Mouse (Mus musculus): ENCODE data around the gene Kcnh4. TPM values are rescaled to one million over a fixed set of nuclear protein-coding genes. Genes with fewer than 3 reads are reported as not detected.
"Not testable (repeated sequence)": the region's sequence is repeated elsewhere in the genome, so short reads cannot be mapped to it uniquely, and the experiment has no call there.

The Kcnh4 gene
- total RNA-seq, 1 experiment, result 0.45 TPM

DNA sequence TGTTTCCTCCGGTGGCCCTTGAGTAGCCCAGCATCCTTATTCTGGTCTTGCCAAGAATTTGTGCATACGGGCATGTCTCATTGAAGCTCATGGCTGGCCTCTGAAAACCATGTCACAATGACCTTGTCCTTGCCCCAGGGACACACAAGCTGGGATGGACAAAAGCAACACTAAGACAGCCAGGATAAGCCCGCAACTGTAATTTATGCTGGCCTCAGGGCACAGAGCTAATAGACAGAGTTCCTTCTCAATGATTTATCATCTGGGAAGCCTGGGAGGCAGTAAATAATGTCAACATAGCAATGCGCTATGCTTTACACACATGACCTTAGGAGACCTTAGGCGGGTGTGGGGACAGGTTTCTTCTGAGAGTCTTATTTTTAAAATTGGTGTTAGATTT lies 39.7 kb upstream of the Kcnh4 start:
- no peaks in the 10 kb centered on the region for H3K36me3 ChIP-seq (ENCODE audit: control insufficient read depth, insufficient read depth, low read length, poor library complexity, severe bottlenecking)
- no peaks in the 10 kb centered on the region for H3K4me1 ChIP-seq (ENCODE audit: control insufficient read depth in 2 of 2, insufficient read depth in 2 of 2, low read length in 2 of 2, poor library complexity in 1 of 2)
- DNase-seq (ENCODE audit: low read depth, low spot score), result no peak
- no peak for TF ChIP-seq HCFC1 (IDR thresholded peaks at IDR 0.05; ENCODE audit: borderline replicate concordance, insufficient read depth, low read length)
- H3K4me3 ChIP-seq (ENCODE audit: insufficient read depth in 1 of 2, low read depth in 1 of 2, low read length in 2 of 2, poor library complexity in 1 of 2, severe bottlenecking in 1 of 2), result no peak overlapping the region
- in situ Hi-C loops (cut with MboI; ENCODE audit: low sequenced_read_pairs in 2 of 2, unreplicated experiment in 2 of 2), result no loop called here
- H3K27ac ChIP-seq (ENCODE audit: insufficient read depth, low read depth, low read length, poor library complexity, severe bottlenecking), result no peak overlapping the region
- H3K9me3 ChIP-seq (ENCODE audit: control insufficient read depth, insufficient read depth, low read depth, low read length), result no peaks in the 10 kb centered on the region
- H3K9ac ChIP-seq (ENCODE audit: insufficient read depth, low read depth, low read length, poor library complexity, severe bottlenecking), result no peak overlapping the region

DNA sequence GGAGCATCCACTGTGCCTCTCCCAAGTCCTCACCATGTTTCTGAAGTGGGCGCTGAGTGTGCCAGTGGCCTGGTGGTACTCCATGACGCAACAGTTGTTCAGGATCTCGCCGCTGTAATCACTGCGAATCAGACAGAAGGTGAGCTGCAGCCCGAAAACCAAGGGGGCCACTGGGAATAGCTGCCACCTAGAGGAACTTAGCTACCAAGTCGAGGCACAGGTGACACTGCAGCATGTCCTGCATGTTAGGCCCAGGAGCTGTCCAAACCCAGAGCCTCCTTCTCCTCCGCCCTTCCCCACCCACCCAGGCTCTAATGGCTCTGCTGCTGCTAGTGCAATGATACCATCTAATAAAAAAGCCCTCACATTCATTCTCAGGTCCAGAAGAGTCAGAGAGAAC lies 36.8 kb upstream of the Kcnh4 start:
- Histone ChIP-seq H3K36me3 (ENCODE audit: control insufficient read depth, insufficient read depth, low read length, poor library complexity, severe bottlenecking) (no peaks in the 10 kb centered on the region), H3K9me3 (ENCODE audit: control insufficient read depth, insufficient read depth, low read depth, low read length) (no peaks in the 10 kb centered on the region), H3K4me3 (ENCODE audit: insufficient read depth in 1 of 2, low read depth in 1 of 2, low read length in 2 of 2, poor library complexity in 1 of 2, severe bottlenecking in 1 of 2) (no peak overlapping the region), H3K27ac (ENCODE audit: insufficient read depth, low read depth, low read length, poor library complexity, severe bottlenecking) (0 out of 2 replicates have a peak overlapping the region, but pooled peaks have one; percentile 24), H3K9ac (ENCODE audit: insufficient read depth, low read depth, low read length, poor library complexity, severe bottlenecking) (no peak overlapping the region), H3K4me1 (ENCODE audit: control insufficient read depth in 2 of 2, insufficient read depth in 2 of 2, low read length in 2 of 2, poor library complexity in 1 of 2) (no peaks in the 10 kb centered on the region)
- in situ Hi-C loops (cut with MboI; ENCODE audit: low sequenced_read_pairs in 2 of 2, unreplicated experiment in 2 of 2), result no loop called here
- no peak for DNase-seq (ENCODE audit: low read depth, low spot score)
- TF ChIP-seq ZC3H11A (IDR thresholded peaks at IDR 0.05; ENCODE audit: borderline replicate concordance, low read depth, low read length), result no peak
- TF ChIP-seq CHD2 (IDR thresholded peaks at IDR 0.05; ENCODE audit: low read depth, low read length), result no peak
- no peak for TF ChIP-seq ZNF384 (IDR thresholded peaks at IDR 0.05; ENCODE audit: low read depth, low read length)
- TF ChIP-seq MAFK (IDR thresholded peaks at IDR 0.05; ENCODE audit: insufficient read depth, low read depth, low read length), result no peak
- no peak for TF ChIP-seq HCFC1 (IDR thresholded peaks at IDR 0.05; ENCODE audit: borderline replicate concordance, insufficient read depth, low read length)

DNA sequence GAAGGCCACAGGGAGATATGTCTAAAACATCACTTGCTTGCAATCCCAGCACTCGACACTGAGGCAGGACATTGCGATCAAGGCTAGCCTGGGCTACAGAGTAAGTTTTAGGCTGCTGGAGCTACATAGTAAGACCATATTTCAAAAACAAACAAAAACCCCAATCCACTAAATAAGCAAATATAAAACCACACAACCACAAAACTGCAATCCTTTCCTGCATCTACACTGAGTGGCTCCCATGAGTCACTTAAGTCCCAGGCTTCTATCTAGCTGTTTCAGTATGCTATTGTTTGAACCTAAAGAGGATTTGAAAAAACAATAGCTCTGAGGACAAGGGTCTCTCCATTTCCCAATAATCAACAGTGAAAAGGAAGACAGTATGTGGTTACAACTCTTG lies 35.6 kb upstream of the Kcnh4 start:
- Histone ChIP-seq H3K36me3 (ENCODE audit: control insufficient read depth, insufficient read depth, low read length, poor library complexity, severe bottlenecking) (no peaks in the 10 kb centered on the region), H3K9ac (ENCODE audit: insufficient read depth, low read depth, low read length, poor library complexity, severe bottlenecking) (no peak overlapping the region), H3K4me1 (ENCODE audit: control insufficient read depth in 2 of 2, insufficient read depth in 2 of 2, low read length in 2 of 2, poor library complexity in 1 of 2) (no peaks in the 10 kb centered on the region), H3K27ac (ENCODE audit: insufficient read depth, low read depth, low read length, poor library complexity, severe bottlenecking) (no peak overlapping the region), H3K4me3 (ENCODE audit: insufficient read depth in 1 of 2, low read depth in 1 of 2, low read length in 2 of 2, poor library complexity in 1 of 2, severe bottlenecking in 1 of 2) (no peak overlapping the region), H3K9me3 (ENCODE audit: control insufficient read depth, insufficient read depth, low read depth, low read length) (no peaks in the 10 kb centered on the region)
- in situ Hi-C loops (cut with MboI; ENCODE audit: low sequenced_read_pairs in 2 of 2, unreplicated experiment in 2 of 2), result no loop called here
- no peak for DNase-seq (ENCODE audit: low read depth, low spot score)
- TF ChIP-seq MAFK (IDR thresholded peaks at IDR 0.05; ENCODE audit: insufficient read depth, low read depth, low read length) (no peak), HCFC1 (IDR thresholded peaks at IDR 0.05; ENCODE audit: borderline replicate concordance, insufficient read depth, low read length) (no peak), ZC3H11A (IDR thresholded peaks at IDR 0.05; ENCODE audit: borderline replicate concordance, low read depth, low read length) (no peak)

DNA sequence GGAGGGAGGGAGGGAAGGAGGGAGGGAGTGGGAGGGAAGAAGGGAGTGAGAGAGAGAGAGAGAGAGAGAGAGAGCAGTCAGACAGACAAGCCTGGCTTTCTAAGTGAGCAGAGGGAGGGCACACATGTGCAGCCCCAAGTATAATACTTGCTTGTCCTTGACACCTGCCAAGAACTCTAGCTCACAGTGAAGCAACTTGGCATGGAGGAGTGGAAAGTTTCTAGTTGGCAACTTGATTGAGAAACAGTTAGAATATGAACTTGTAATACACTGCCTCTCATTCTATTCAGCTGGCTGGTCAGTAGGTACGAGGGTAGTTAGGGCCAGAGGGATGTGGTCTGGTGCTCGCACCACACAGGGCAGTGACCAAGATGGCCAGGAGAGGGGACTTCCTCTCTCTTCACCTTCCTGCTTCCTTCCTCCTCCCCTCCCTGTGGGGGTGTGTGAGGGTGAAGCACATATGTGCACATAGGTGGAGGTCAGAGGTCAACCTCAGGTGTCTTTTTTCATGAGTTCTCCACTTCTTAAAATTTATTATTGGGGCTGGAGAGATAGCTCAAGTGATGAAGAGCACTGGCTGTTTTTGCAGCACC lies 31.8 kb upstream of the Kcnh4 start:
- DNase-seq (ENCODE audit: low read depth, low spot score), result no peak
- no peak overlapping the region for H3K27ac ChIP-seq (ENCODE audit: insufficient read depth, low read depth, low read length, poor library complexity, severe bottlenecking)
- H3K4me1 ChIP-seq (ENCODE audit: control insufficient read depth in 2 of 2, insufficient read depth in 2 of 2, low read length in 2 of 2, poor library complexity in 1 of 2), result no peaks in the 10 kb centered on the region
- TF ChIP-seq ZNF384 (IDR thresholded peaks at IDR 0.05; ENCODE audit: low read depth, low read length) (no peak), HCFC1 (IDR thresholded peaks at IDR 0.05; ENCODE audit: borderline replicate concordance, insufficient read depth, low read length) (no peak), MAFK (IDR thresholded peaks at IDR 0.05; ENCODE audit: insufficient read depth, low read depth, low read length) (no peak), ZC3H11A (IDR thresholded peaks at IDR 0.05; ENCODE audit: borderline replicate concordance, low read depth, low read length) (no peak), CHD2 (IDR thresholded peaks at IDR 0.05; ENCODE audit: low read depth, low read length) (no peak)
- H3K9me3 ChIP-seq (ENCODE audit: control insufficient read depth, insufficient read depth, low read depth, low read length), result no peaks in the 10 kb centered on the region
- H3K36me3 ChIP-seq (ENCODE audit: control insufficient read depth, insufficient read depth, low read length, poor library complexity, severe bottlenecking), result no peaks in the 10 kb centered on the region
- in situ Hi-C loops (cut with MboI; ENCODE audit: low sequenced_read_pairs in 2 of 2, unreplicated experiment in 2 of 2), result no loop called here
- no peak overlapping the region for H3K9ac ChIP-seq (ENCODE audit: insufficient read depth, low read depth, low read length, poor library complexity, severe bottlenecking)
- H3K4me3 ChIP-seq (ENCODE audit: insufficient read depth in 1 of 2, low read depth in 1 of 2, low read length in 2 of 2, poor library complexity in 1 of 2, severe bottlenecking in 1 of 2), result no peak overlapping the region

DNA sequence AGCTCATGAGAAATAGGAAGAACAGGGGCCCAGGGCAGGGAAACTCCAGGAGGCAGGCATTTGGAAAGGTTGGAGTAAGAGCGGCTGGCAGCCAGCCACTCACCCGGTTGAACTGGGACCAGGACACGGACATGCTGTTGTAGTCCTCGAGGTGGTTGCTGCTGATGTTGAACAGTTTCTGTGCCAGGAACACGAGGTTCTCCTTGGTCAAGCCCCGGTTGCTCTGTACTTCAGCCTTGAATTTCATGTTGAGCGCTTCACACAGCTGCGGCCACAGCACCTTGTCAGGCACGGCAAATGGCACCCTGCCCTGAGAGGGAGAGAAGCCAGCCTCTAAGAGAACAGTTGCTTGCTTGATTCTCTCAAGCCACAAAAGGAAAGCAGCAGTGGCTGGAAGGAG lies 30.9 kb upstream of the Kcnh4 start:
- in situ Hi-C loops (cut with MboI; ENCODE audit: low sequenced_read_pairs in 2 of 2, unreplicated experiment in 2 of 2); H3K4me1 ChIP-seq (ENCODE audit: control insufficient read depth in 2 of 2, insufficient read depth in 2 of 2, low read length in 2 of 2, poor library complexity in 1 of 2); H3K9me3 ChIP-seq (ENCODE audit: control insufficient read depth, insufficient read depth, low read depth, low read length); DNase-seq (ENCODE audit: low read depth, low spot score); H3K9ac ChIP-seq (ENCODE audit: insufficient read depth, low read depth, low read length, poor library complexity, severe bottlenecking); H3K27ac ChIP-seq (ENCODE audit: insufficient read depth, low read depth, low read length, poor library complexity, severe bottlenecking); H3K4me3 ChIP-seq (ENCODE audit: insufficient read depth in 1 of 2, low read depth in 1 of 2, low read length in 2 of 2, poor library complexity in 1 of 2, severe bottlenecking in 1 of 2); H3K36me3 ChIP-seq (ENCODE audit: control insufficient read depth, insufficient read depth, low read length, poor library complexity, severe bottlenecking): not testable (repeated sequence)

Measured in ES-E14 (cell line).